Mouse (Mus musculus) olfactory bulb, adult 2 months (tissue): ENCODE measurements at regions not wholly inside any gene's neighbourhood (a gene's known extent, or its start where the extent isn't known, plus 50 kb on each side); places are given as distances from the start of the nearest gene placed in this dataset.

Source experiments
- CTCF ChIP-seq: fragments of 200-500 bp; IDR thresholded peaks from 2 replicates; pipeline ENCODE4 v1.5.1; 2012; ENCODE audit warnings: low read depth, mild to moderate bottlenecking, low read length, moderate library complexity; ENCODE audit not compliant: insufficient read depth
- POLR2A ChIP-seq: fragments of 200-500 bp; IDR thresholded peaks from 2 replicates; pipeline ENCODE4 v1.6.1; 2012; ENCODE audit warnings: mild to moderate bottlenecking, low read depth, low read length, moderate library complexity; ENCODE audit not compliant: insufficient read depth

- no peak for TF ChIP-seq CTCF
- TF ChIP-seq POLR2A: no peak
Measured at GRCm38 (mm10) chr3:117044304-117044703, 75.5 kb upstream of the Palmd start.
